16 mouse cellular contexts compared by ENCODE assay signal in genomic region chr17:3560534-3560933, GRCm38 (mm10). TPM values are rescaled to one million over a fixed set of nuclear protein-coding genes. Genes with fewer than 3 reads are reported as not detected.
DNase-seq lines count a peak whose midpoint lies in the region; ATAC-seq and TF ChIP-seq lines count a peak whose summit lies in the region.
"Had no signal": no experiment of that assay in that cellular context is flagged by ENCODE, and none has a peak within 500 bp of the region (broad histone marks: within the 10 kb centered on the region; RNA-seq: fewer than 3 reads in every experiment).

No protein-coding gene starts in this region.

- no peak for ATAC-seq in kidney, postnatal 0 days (replicated peaks; ENCODE audit: low FRiP score, low read depth)
- ATAC-seq in kidney, embryonic 15.5 days (replicated peaks; ENCODE audit: low FRiP score) = no peak
- ATAC-seq in midbrain, embryonic 14.5 days (ENCODE audit: low FRiP score, low TSS enrichment) = no peak

- no peak overlapping the region for H3K4me2 ChIP-seq in kidney, postnatal 0 days (ENCODE audit: low read length)
- H3K4me2 ChIP-seq in kidney, embryonic 15.5 days = no peak overlapping the region
- no peak overlapping the region for H3K4me2 ChIP-seq in midbrain, embryonic 14.5 days (ENCODE audit: low read length)
- H3K4me2 ChIP-seq: hindbrain, embryonic 15.5 days had no signal

- WGBS in kidney, postnatal 0 days = 78% methylated on average over 3 of the region's 3 CpGs
- 80% methylated on average over 3 of the region's 3 CpGs for WGBS in kidney, embryonic 15.5 days
- 76% methylated on average over 3 of the region's 3 CpGs for WGBS in midbrain, embryonic 14.5 days
- 83% methylated on average over 3 of the region's 3 CpGs for WGBS in midbrain, embryonic 10.5 days

- peak; percentile 56 for TF ChIP-seq CTCF in kidney, postnatal 0 days (IDR thresholded peaks at IDR 0.05; ENCODE audit: low read depth)

- no peaks in the 10 kb centered on the region for H3K27me3 ChIP-seq in kidney, postnatal 0 days (ENCODE audit: insufficient read depth, low read length)
- H3K27me3 ChIP-seq in kidney, embryonic 15.5 days = no peaks in the 10 kb centered on the region
- no peaks in the 10 kb centered on the region for H3K27me3 ChIP-seq in midbrain, embryonic 14.5 days (ENCODE audit: control insufficient read depth, insufficient read depth, low read length)
- H3K27me3 ChIP-seq in midbrain, embryonic 10.5 days (ENCODE audit: low read depth, poor library complexity, severe bottlenecking) = no peaks in the 10 kb centered on the region
- H3K27me3 ChIP-seq: hindbrain, embryonic 15.5 days had no signal

- no peaks in the 10 kb centered on the region for H3K9me3 ChIP-seq in kidney, postnatal 0 days (replicated peaks; ENCODE audit: low read length)
- no peaks in the 10 kb centered on the region for H3K9me3 ChIP-seq in kidney, embryonic 15.5 days (replicated peaks)
- no peaks in the 10 kb centered on the region for H3K9me3 ChIP-seq in midbrain, embryonic 14.5 days (ENCODE audit: control insufficient read depth, low read length)
- no peaks in the 10 kb centered on the region for H3K9me3 ChIP-seq in midbrain, embryonic 10.5 days (replicated peaks)
- H3K9me3 ChIP-seq: forebrain, embryonic 10.5 days; hindbrain, embryonic 15.5 days had no signal

- no peaks in the 10 kb centered on the region for H3K36me3 ChIP-seq in kidney, postnatal 0 days (ENCODE audit: insufficient read depth, low read length)
- no peaks in the 10 kb centered on the region for H3K36me3 ChIP-seq in kidney, embryonic 15.5 days
- H3K36me3 ChIP-seq in midbrain, embryonic 14.5 days (ENCODE audit: control insufficient read depth, insufficient read depth, low read length) = no peaks in the 10 kb centered on the region
- H3K36me3 ChIP-seq in midbrain, embryonic 10.5 days = no peaks in the 10 kb centered on the region
- H3K36me3 ChIP-seq: forebrain, embryonic 10.5 days; hindbrain, embryonic 15.5 days had no signal

- H3K4me1 ChIP-seq in kidney, postnatal 0 days (replicated peaks; ENCODE audit: insufficient read depth, low read length) = 0 out of 2 replicates have a peak, but pooled peaks cover 6% of the 10 kb centered on the region
- peaks cover 15% of the 10 kb centered on the region; the same call in 1 of the 2 replicates for H3K4me1 ChIP-seq in kidney, embryonic 15.5 days
- H3K4me1 ChIP-seq in midbrain, embryonic 14.5 days (ENCODE audit: control insufficient read depth, insufficient read depth, low read length) = peaks cover 3% of the 10 kb centered on the region; the same call in 1 of the 2 replicates
- H3K4me1 ChIP-seq in midbrain, embryonic 10.5 days = peaks cover 19% of the 10 kb centered on the region

- H3K4me3 ChIP-seq in kidney, postnatal 0 days (replicated peaks; ENCODE audit: low read depth, low read length) = no peak overlapping the region
- no peak overlapping the region for H3K4me3 ChIP-seq in kidney, embryonic 15.5 days (replicated peaks)
- H3K4me3 ChIP-seq in midbrain, embryonic 14.5 days (replicated peaks; ENCODE audit: low read depth, low read length) = no peak overlapping the region
- H3K4me3 ChIP-seq in midbrain, embryonic 10.5 days = no peak overlapping the region
- H3K4me3 ChIP-seq: forebrain, embryonic 10.5 days; hindbrain, embryonic 15.5 days had no signal

- no peak overlapping the region for H3K9ac ChIP-seq in kidney, postnatal 0 days (ENCODE audit: low read depth, low read length)
- no peak overlapping the region for H3K9ac ChIP-seq in kidney, embryonic 15.5 days
- H3K9ac ChIP-seq in midbrain, embryonic 14.5 days (replicated peaks; ENCODE audit: low read length) = no peak overlapping the region
- H3K9ac ChIP-seq: hindbrain, embryonic 15.5 days had no signal

- peak; percentile 7 for DNase-seq in embryo, embryonic 10.5 days (ENCODE audit: low spot score)
- no peak for DNase-seq in embryo, embryonic 10 days (ENCODE audit: low spot score)
- peak; percentile 26 for DNase-seq in kidney, postnatal 0 days (ENCODE audit: low spot score)
- DNase-seq in midbrain, embryonic 14.5 days = peak; percentile 59
- DNase-seq in midbrain, embryonic 10.5 days (ENCODE audit: low spot score) = no peak
- peak; percentile 56 for DNase-seq in induced T-regulatory cell, adult 2 months (ENCODE audit: low read depth)
- no peak for DNase-seq in right cerebral cortex, postnatal 14 days
- DNase-seq: adrenal gland, postnatal 14 days; gastrocnemius, postnatal 14 days; left cerebral cortex, postnatal 4 days had no signal

- no peak overlapping the region for H3K27ac ChIP-seq in kidney, postnatal 0 days
- no peak overlapping the region for H3K27ac ChIP-seq in kidney, embryonic 15.5 days
- H3K27ac ChIP-seq in midbrain, embryonic 14.5 days (replicated peaks; ENCODE audit: low read depth, low read length) = no peak overlapping the region
- H3K27ac ChIP-seq in midbrain, embryonic 10.5 days (replicated peaks) = no peak overlapping the region
- H3K27ac ChIP-seq: forebrain, embryonic 10.5 days; hindbrain, embryonic 15.5 days; macrophage had no signal

RNA-seq across cellular contexts. Expression of gene Tfb1m, which starts 3.0 kb away (rescaled TPM):
- 13.3 and 15.0 TPM in 2 replicates for polyA plus RNA-seq in kidney, postnatal 0 days (2015; fragmentation: Nextera tagmentation; extraction: Ambion mirVana)
- 16.8 and 17.3 TPM in 2 replicates for polyA plus RNA-seq in kidney, embryonic 15.5 days (2015; fragmentation: Nextera tagmentation; extraction: Ambion mirVana)
- polyA plus RNA-seq in midbrain, embryonic 14.5 days (2014; fragmentation: Nextera tagmentation; extraction: Ambion mirVana) = 12.4 and 12.7 TPM in 2 replicates
- polyA plus RNA-seq in midbrain, embryonic 10.5 days (2016; fragmentation: Nextera tagmentation; extraction: Ambion mirVana) = 19.9 and 21.0 TPM in 2 replicates

RNA-seq across cellular contexts. Expression of gene Cldn20, which starts 28.2 kb away (rescaled TPM):
- polyA plus RNA-seq in kidney, postnatal 0 days (2015; fragmentation: Nextera tagmentation; extraction: Ambion mirVana) = 0.25 TPM in 1 of 2 replicates, not detected in the other
- 0.42 TPM in 1 of 2 replicates, not detected in the other for polyA plus RNA-seq in kidney, embryonic 15.5 days (2015; fragmentation: Nextera tagmentation; extraction: Ambion mirVana)
- not detected in 2 replicates for polyA plus RNA-seq in midbrain, embryonic 14.5 days (2014; fragmentation: Nextera tagmentation; extraction: Ambion mirVana)
- 0.21 TPM in 1 of 2 replicates, not detected in the other for polyA plus RNA-seq in midbrain, embryonic 10.5 days (2016; fragmentation: Nextera tagmentation; extraction: Ambion mirVana)
- polyA plus RNA-seq: forebrain, embryonic 10.5 days; heart, embryonic 14.5 days; macrophage; testis, adult 2 months had no signal

Comparison
In these comparisons a context has a peak if more than half of its experiments do, and no peak if none do; other contexts are left out.
1. DNase-seq: peak in embryo, embryonic 10.5 days (single experiment), kidney, postnatal 0 days (single experiment), midbrain, embryonic 14.5 days (single experiment) and induced T-regulatory cell, adult 2 months (single experiment); none in embryo, embryonic 10 days (single experiment), midbrain, embryonic 10.5 days (single experiment) and right cerebral cortex, postnatal 14 days (single experiment).